Mouse (Mus musculus) forebrain, embryonic 16.5 days (tissue): ENCODE measurements at regions not wholly inside any gene's neighbourhood (a gene's known extent, or its start where the extent isn't known, plus 50 kb on each side); places are given as distances from the start of the nearest gene placed in this dataset.

ENCODE experiments used
- ATAC-seq: fragments of 200-750 bp; cut with Nextera tagmentation; 2 replicates; pipeline ENCODE4 v1.8.0; 2017; ENCODE audit warnings: mild to moderate bottlenecking, moderate library complexity
- H3K27ac ChIP-seq: fragments of 300-500 bp; sonication (generic); 2 replicates; pipeline ENCODE4 v1.5.1; 2014; ENCODE audit warnings: low read length, control low read depth
- H3K27me3 ChIP-seq: fragments of 300-500 bp; sonication (generic); replicated peaks from 2 replicates; pipeline ENCODE4 v1.6.1; 2014; ENCODE audit warnings: low read length; ENCODE audit not compliant: control insufficient read depth, insufficient read depth
- H3K36me3 ChIP-seq: fragments of 300-500 bp; sonication (generic); 2 replicates; pipeline ENCODE4 v1.6.1; 2014; ENCODE audit not compliant: control insufficient read depth, insufficient read depth
- H3K4me1 ChIP-seq: fragments of 300-500 bp; sonication (generic); replicated peaks from 2 replicates; pipeline ENCODE4 v1.6.1; 2014; ENCODE audit warnings: low read length; ENCODE audit not compliant: control insufficient read depth, insufficient read depth
- H3K4me2 ChIP-seq: fragments of 300-500 bp; sonication (generic); 2 replicates; pipeline ENCODE4 v1.6.1; 2014; ENCODE audit warnings: mild to moderate bottlenecking, low read length, control low read depth
- H3K4me3 ChIP-seq: fragments of 300-500 bp; sonication (generic); replicated peaks from 2 replicates; pipeline ENCODE4 v1.5.1; 2014; ENCODE audit warnings: mild to moderate bottlenecking, low read length, control low read depth
- H3K9ac ChIP-seq: fragments of 300-500 bp; sonication (generic); replicated peaks from 2 replicates; pipeline ENCODE4 v1.6.1; 2014; ENCODE audit warnings: low read depth, low read length, control low read depth
- H3K9me3 ChIP-seq: fragments of 300-500 bp; sonication (generic); 2 replicates; pipeline ENCODE4 v1.6.1; 2016; ENCODE audit warnings: low read length; ENCODE audit not compliant: control insufficient read depth
- WGBS: fragments of 180-500 bp; shearing (Covaris S2); extraction: QIAGEN DNeasy Blood & Tissue Kit; methylation state at CpG from one replicate; pipeline ENCODE4 v1.1.7; 2014; 5-methylcytosine and 5-hydroxymethylcytosine counted together

DNA sequence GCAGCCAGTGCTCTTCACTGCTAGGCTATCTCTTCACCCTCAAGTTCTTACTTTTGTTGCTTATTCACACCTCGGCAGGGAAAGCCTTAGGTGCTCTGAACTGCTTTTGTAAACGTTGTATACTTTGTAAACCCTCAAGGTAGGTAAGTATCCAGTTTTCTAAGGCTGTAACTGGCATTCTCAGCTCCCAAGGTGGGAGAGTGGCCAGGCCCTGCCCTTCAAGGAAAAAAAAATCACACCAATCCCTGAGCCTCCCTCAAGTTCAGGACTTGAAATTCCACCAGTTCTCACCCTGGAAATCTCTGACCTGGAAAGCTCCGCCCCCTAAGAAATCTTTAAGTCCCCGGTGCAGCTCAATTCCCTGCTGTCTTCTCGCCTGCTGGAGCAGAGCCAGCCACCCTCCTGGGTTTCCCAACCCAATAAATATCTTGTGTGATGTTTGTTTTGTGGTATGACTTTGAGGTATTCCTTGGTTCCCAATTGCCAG is 188.9 kb downstream of the Unc5cl start:
- WGBS, result 36% methylated on average over 5 of the region's 5 CpGs
- Histone ChIP-seq H3K4me1 (no peaks in the 10 kb centered on the region), H3K36me3 (no peaks in the 10 kb centered on the region), H3K4me3 (no peak overlapping the region), H3K9me3 (no peaks in the 10 kb centered on the region), H3K4me2 (no peak overlapping the region), H3K9ac (no peak overlapping the region), H3K27ac (no peak overlapping the region), H3K27me3 (no peaks in the 10 kb centered on the region)
- no peak for ATAC-seq

- WGBS, result 80% methylated on average over 1 of the region's 1 CpGs
- no peak overlapping the region for H3K27ac ChIP-seq
- H3K9me3 ChIP-seq, result no peaks in the 10 kb centered on the region
- H3K27me3 ChIP-seq, result no peaks in the 10 kb centered on the region
- 0 out of 2 replicates have a peak, but pooled peaks have one; percentile 28 for ATAC-seq
- no peak overlapping the region for H3K4me2 ChIP-seq
- H3K4me3 ChIP-seq, result no peak overlapping the region
- H3K36me3 ChIP-seq, result no peaks in the 10 kb centered on the region
- H3K4me1 ChIP-seq, result no peaks in the 10 kb centered on the region
- H3K9ac ChIP-seq, result no peak overlapping the region
These were observed 190.4 kb downstream of the Unc5cl start for GRCm38 (mm10) chr17:48645056-48645455.

DNA sequence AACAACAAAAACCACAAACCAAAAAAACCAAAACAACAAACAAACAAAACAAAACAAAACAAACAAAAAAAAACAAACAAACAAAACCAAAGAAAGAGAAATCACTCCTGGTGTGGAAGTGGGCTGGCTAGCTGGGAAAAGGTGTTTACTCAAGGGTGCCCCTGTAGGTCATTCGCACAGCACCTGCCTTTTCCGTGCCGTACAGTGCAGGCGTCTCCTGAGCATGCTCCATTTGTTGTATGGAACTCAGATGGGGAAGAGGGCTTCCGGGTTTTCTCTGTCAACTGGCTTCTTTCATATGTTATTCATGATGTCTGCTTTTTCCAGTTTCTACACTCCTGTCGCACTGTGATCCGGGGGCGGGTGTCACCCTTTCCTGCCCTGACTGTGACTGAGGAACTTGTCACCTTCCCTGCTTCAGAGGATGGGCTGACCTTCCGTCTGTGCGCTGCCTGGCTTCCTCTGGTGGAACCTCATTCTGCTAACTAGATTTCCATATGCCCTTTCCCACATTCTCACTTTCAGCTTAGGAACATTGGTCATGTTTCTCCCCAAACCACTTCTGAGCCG is 192.0 kb downstream of the Unc5cl start:
- 80% methylated on average over 11 of the region's 11 CpGs for WGBS
- no peak overlapping the region for H3K9ac ChIP-seq
- H3K27me3 ChIP-seq, result no peaks in the 10 kb centered on the region
- no peak overlapping the region for H3K4me3 ChIP-seq
- H3K27ac ChIP-seq, result no peak overlapping the region
- H3K4me2 ChIP-seq, result peak overlapping the region; percentile 4; the same call in 1 of the 2 replicates
- H3K36me3 ChIP-seq, result no peaks in the 10 kb centered on the region
- no peaks in the 10 kb centered on the region for H3K9me3 ChIP-seq
- no peaks in the 10 kb centered on the region for H3K4me1 ChIP-seq
- no peak for ATAC-seq

DNA sequence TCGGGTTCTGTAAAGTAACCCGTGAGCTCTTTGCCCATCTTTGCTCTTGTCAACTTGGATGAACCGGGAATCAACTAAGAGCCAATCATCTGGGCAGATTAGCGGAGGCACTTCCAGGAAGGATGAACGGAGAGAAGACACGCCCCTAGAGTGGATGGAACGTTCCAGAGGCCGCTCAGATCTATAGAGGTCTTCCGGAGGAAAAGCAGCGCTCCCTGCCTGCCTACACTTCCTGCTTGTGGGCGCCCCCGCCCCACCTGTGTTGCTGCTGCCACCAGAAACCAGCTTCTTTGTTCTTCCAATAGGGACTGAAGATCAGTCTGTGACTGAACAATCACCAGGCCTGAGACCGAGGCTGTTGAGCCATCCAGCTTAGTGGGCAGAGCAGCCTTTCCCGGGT is 192.7 kb downstream of the Unc5cl start:
- Histone ChIP-seq H3K4me1 (no peaks in the 10 kb centered on the region), H3K9ac (no peak overlapping the region), H3K27me3 (no peaks in the 10 kb centered on the region), H3K27ac (no peak overlapping the region), H3K4me3 (no peak overlapping the region), H3K9me3 (no peaks in the 10 kb centered on the region), H3K4me2 (peak overlapping the region; percentile 8), H3K36me3 (no peaks in the 10 kb centered on the region)
- 62% methylated on average over 14 of the region's 14 CpGs for WGBS
- no peak for ATAC-seq

GRCm38 (mm10) chr17:48650556-48650955 is 195.9 kb downstream of the Unc5cl start:
- 86% methylated on average over 13 of the region's 13 CpGs for WGBS
- H3K4me2 ChIP-seq, result no peak overlapping the region
- H3K36me3 ChIP-seq, result no peaks in the 10 kb centered on the region
- H3K9me3 ChIP-seq, result no peaks in the 10 kb centered on the region
- no peak overlapping the region for H3K9ac ChIP-seq
- H3K27ac ChIP-seq, result no peak overlapping the region
- no peaks in the 10 kb centered on the region for H3K27me3 ChIP-seq
- no peaks in the 10 kb centered on the region for H3K4me1 ChIP-seq
- ATAC-seq, result no peak
- no peak overlapping the region for H3K4me3 ChIP-seq

DNA sequence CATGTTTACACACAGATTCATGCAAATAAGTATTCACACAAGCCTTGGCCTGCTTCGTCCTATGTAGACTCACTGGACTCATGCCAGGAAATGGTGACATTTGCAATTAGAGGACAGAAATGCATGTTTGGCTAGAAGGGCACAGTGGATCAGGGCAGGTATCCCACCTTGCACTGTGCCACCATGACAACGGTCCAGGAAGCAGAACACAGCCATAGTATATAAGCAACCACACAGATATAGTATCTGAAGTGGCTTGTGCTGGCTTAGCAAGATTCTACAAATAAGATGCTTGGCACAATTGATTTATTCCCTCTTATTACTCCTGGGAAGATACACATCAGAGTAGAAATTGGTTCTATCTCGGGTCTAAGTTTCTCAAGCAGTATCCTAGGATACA is 218.0 kb downstream of the Unc5cl start:
- H3K27me3 ChIP-seq, result no peaks in the 10 kb centered on the region
- no peaks in the 10 kb centered on the region for H3K36me3 ChIP-seq
- no peak overlapping the region for H3K4me2 ChIP-seq
- no peaks in the 10 kb centered on the region for H3K9me3 ChIP-seq
- ATAC-seq, result no peak
- WGBS, result 82% methylated on average over 3 of the region's 3 CpGs
- no peak overlapping the region for H3K9ac ChIP-seq
- no peaks in the 10 kb centered on the region for H3K4me1 ChIP-seq
- no peak overlapping the region for H3K27ac ChIP-seq
- no peak overlapping the region for H3K4me3 ChIP-seq

- Histone ChIP-seq H3K27ac (peak overlapping the region; percentile 70), H3K4me1 (no peaks in the 10 kb centered on the region), H3K4me2 (no peak overlapping the region), H3K27me3 (no peaks in the 10 kb centered on the region), H3K4me3 (no peak overlapping the region), H3K9ac (no peak overlapping the region), H3K9me3 (no peaks in the 10 kb centered on the region), H3K36me3 (no peaks in the 10 kb centered on the region)
- peak; percentile 87 for ATAC-seq
- WGBS, result 53% methylated on average over 12 of the region's 12 CpGs
These were observed 223.6 kb downstream of the Unc5cl start for GRCm38 (mm10) chr17:48678216-48678832.

DNA sequence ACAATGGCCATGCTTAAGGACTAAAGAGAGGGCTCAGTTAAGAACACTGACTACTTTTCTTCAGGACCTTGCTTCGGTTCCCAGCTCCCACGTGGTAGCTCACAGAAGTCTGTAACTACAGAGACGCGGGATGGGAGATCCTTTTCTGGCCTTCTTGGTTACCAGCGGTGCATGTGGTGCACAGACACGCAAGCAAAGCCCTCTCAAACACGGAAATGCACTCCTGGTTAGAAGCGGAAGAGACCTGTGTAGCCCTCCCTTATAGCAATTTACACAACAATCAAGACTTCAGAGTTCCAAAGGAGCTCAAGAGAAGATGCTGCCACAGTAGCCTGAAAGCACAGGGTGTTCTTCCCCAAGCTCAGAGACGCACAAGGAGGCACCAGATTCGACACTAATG is 225.6 kb downstream of the Unc5cl start:
- no peaks in the 10 kb centered on the region for H3K36me3 ChIP-seq
- H3K4me3 ChIP-seq, result no peak overlapping the region
- ATAC-seq, result no peak
- 85% methylated on average over 10 of the region's 10 CpGs for WGBS
- no peaks in the 10 kb centered on the region for H3K27me3 ChIP-seq
- no peak overlapping the region for H3K4me2 ChIP-seq
- no peaks in the 10 kb centered on the region for H3K4me1 ChIP-seq
- H3K27ac ChIP-seq, result no peak overlapping the region
- no peaks in the 10 kb centered on the region for H3K9me3 ChIP-seq
- H3K9ac ChIP-seq, result no peak overlapping the region

DNA sequence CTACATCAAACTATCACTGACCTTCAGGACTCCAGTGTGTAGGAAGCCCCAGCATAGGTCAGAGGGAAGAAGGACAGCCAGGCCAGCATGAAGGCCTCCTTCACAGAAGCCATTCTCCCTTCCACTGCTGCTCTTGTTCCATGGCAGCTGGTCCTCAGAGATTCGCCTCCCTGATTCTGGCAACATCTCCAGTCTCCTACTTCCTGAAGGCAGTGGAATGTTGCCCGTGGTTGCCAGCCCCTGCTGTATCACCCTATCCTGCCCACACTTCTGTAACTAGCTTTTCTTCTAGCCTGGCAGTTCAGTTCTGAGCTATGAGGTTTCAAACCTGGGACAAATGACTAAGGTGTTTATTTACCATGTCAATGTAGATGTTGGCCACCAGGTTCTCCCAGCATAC is 234.2 kb downstream of the Unc5cl start:
- Histone ChIP-seq H3K4me1 (no peaks in the 10 kb centered on the region), H3K36me3 (no peaks in the 10 kb centered on the region), H3K9me3 (no peaks in the 10 kb centered on the region), H3K4me3 (no peak overlapping the region), H3K27me3 (no peaks in the 10 kb centered on the region), H3K27ac (no peak overlapping the region), H3K9ac (no peak overlapping the region), H3K4me2 (no peak overlapping the region)
- ATAC-seq, result no peak
- 60% methylated on average over 2 of the region's 2 CpGs for WGBS
